Mouse (Mus musculus): Measurements from ENCODE around the gene Slc25a5. TPM values are rescaled to one million over a fixed set of nuclear protein-coding genes. Genes with fewer than 3 reads are reported as not detected.
A peak's percentile ranks its signal among the peaks of the same experiment; 100 is the strongest.

Slc25a5 gene
- 626 and 628 TPM in 2 replicates for polyA plus RNA-seq (2014; fragmentation: Nextera tagmentation; extraction: Ambion mirVana)

- Histone ChIP-seq H3K9ac (ENCODE audit: low read length) (peak within 1 kb of the TSS; percentile 67), H3K27ac (replicated peaks; ENCODE audit: low read depth, low read length) (peak within 1 kb of the TSS; percentile 72; the same call in 1 of the 2 replicates), H3K4me1 (ENCODE audit: control insufficient read depth, insufficient read depth, low read length) (no peaks in the 10 kb centered on the region), H3K4me3 (ENCODE audit: low read depth, low read length) (peak within 1 kb of the TSS; percentile 54), H3K4me2 (ENCODE audit: low read depth, severe bottlenecking) (peak within 1 kb of the TSS; percentile 46), H3K27me3 (ENCODE audit: control insufficient read depth, insufficient read depth, low read length) (no peaks in the 10 kb centered on the region), H3K9me3 (ENCODE audit: control insufficient read depth, low read length) (no peaks in the 10 kb centered on the region), H3K36me3 (ENCODE audit: control insufficient read depth, insufficient read depth, low read length) (no peaks in the 10 kb centered on the region)
- DNase-seq (ENCODE audit: low spot score) (peak; percentile 80), ATAC-seq (ENCODE audit: insufficient number of reproducible peaks, low FRiP score, low TSS enrichment, low read depth) (peak; percentile 92)
- WGBS = 21% methylated on average over 41 of the region's 41 CpGs
Observed at GRCm38 (mm10) chrX:36795424-36796162, at the start of gene Slc25a5. Slc25a5 (plus strand) TSS chrX:36795651.

GRCm38 (mm10) chrX:36746789-36747188 is 48.7 kb upstream of the Slc25a5 start:
- Histone ChIP-seq H3K4me2 (ENCODE audit: low read depth, severe bottlenecking) (no peak overlapping the region), H3K27me3 (ENCODE audit: control insufficient read depth, insufficient read depth, low read length) (no peaks in the 10 kb centered on the region), H3K9ac (ENCODE audit: low read length) (no peak overlapping the region), H3K9me3 (ENCODE audit: control insufficient read depth, low read length) (no peaks in the 10 kb centered on the region), H3K4me3 (ENCODE audit: low read depth, low read length) (no peak overlapping the region), H3K4me1 (ENCODE audit: control insufficient read depth, insufficient read depth, low read length) (no peaks in the 10 kb centered on the region), H3K36me3 (ENCODE audit: control insufficient read depth, insufficient read depth, low read length) (no peaks in the 10 kb centered on the region), H3K27ac (replicated peaks; ENCODE audit: low read depth, low read length) (no peak overlapping the region)
- DNase-seq (ENCODE audit: low spot score) = no peak
- WGBS = 90% methylated on average over 8 of the region's 8 CpGs
- no peak for ATAC-seq (ENCODE audit: insufficient number of reproducible peaks, low FRiP score, low TSS enrichment, low read depth)

- H3K9ac ChIP-seq (ENCODE audit: low read length) = no peak overlapping the region
- no peak overlapping the region for H3K4me2 ChIP-seq (ENCODE audit: low read depth, severe bottlenecking)
- ATAC-seq (ENCODE audit: insufficient number of reproducible peaks, low FRiP score, low TSS enrichment, low read depth) = no peak
- WGBS = 71% methylated on average over 3 of the region's 3 CpGs
- no peaks in the 10 kb centered on the region for H3K36me3 ChIP-seq (ENCODE audit: control insufficient read depth, insufficient read depth, low read length)
- no peak for DNase-seq (ENCODE audit: low spot score)
- no peaks in the 10 kb centered on the region for H3K4me1 ChIP-seq (ENCODE audit: control insufficient read depth, insufficient read depth, low read length)
- H3K4me3 ChIP-seq (ENCODE audit: low read depth, low read length) = no peak overlapping the region
- H3K27me3 ChIP-seq (ENCODE audit: control insufficient read depth, insufficient read depth, low read length) = no peaks in the 10 kb centered on the region
- H3K9me3 ChIP-seq (ENCODE audit: control insufficient read depth, low read length) = no peaks in the 10 kb centered on the region
- H3K27ac ChIP-seq (replicated peaks; ENCODE audit: low read depth, low read length) = no peak overlapping the region
Observed at GRCm38 (mm10) chrX:36748573-36748972, 46.9 kb upstream of the Slc25a5 start.

- no peak for DNase-seq (ENCODE audit: low spot score)
- Histone ChIP-seq H3K4me3 (ENCODE audit: low read depth, low read length) (no peak overlapping the region), H3K36me3 (ENCODE audit: control insufficient read depth, insufficient read depth, low read length) (no peaks in the 10 kb centered on the region), H3K9me3 (ENCODE audit: control insufficient read depth, low read length) (no peaks in the 10 kb centered on the region), H3K9ac (ENCODE audit: low read length) (no peak overlapping the region), H3K4me1 (ENCODE audit: control insufficient read depth, insufficient read depth, low read length) (no peaks in the 10 kb centered on the region), H3K4me2 (ENCODE audit: low read depth, severe bottlenecking) (no peak overlapping the region), H3K27me3 (ENCODE audit: control insufficient read depth, insufficient read depth, low read length) (no peaks in the 10 kb centered on the region), H3K27ac (replicated peaks; ENCODE audit: low read depth, low read length) (no peak overlapping the region)
- WGBS = 80% methylated on average over 6 of the region's 6 CpGs
- ATAC-seq (ENCODE audit: insufficient number of reproducible peaks, low FRiP score, low TSS enrichment, low read depth) = no peak
Observed at GRCm38 (mm10) chrX:36749281-36749785, 46.1 kb upstream of the Slc25a5 start.

- Histone ChIP-seq H3K4me1 (ENCODE audit: control insufficient read depth, insufficient read depth, low read length) (no peaks in the 10 kb centered on the region), H3K27me3 (ENCODE audit: control insufficient read depth, insufficient read depth, low read length) (no peaks in the 10 kb centered on the region), H3K4me3 (ENCODE audit: low read depth, low read length) (no peak overlapping the region), H3K27ac (replicated peaks; ENCODE audit: low read depth, low read length) (no peak overlapping the region), H3K9me3 (ENCODE audit: control insufficient read depth, low read length) (no peaks in the 10 kb centered on the region), H3K4me2 (ENCODE audit: low read depth, severe bottlenecking) (no peak overlapping the region), H3K9ac (ENCODE audit: low read length) (no peak overlapping the region), H3K36me3 (ENCODE audit: control insufficient read depth, insufficient read depth, low read length) (no peaks in the 10 kb centered on the region)
- no peak for ATAC-seq (ENCODE audit: insufficient number of reproducible peaks, low FRiP score, low TSS enrichment, low read depth)
- 82% methylated on average over 1 of the region's 1 CpGs for WGBS
- no peak for DNase-seq (ENCODE audit: low spot score)
Observed at GRCm38 (mm10) chrX:36750591-36750990, 44.9 kb upstream of the Slc25a5 start.

GRCm38 (mm10) chrX:36752586-36752985 is 42.9 kb upstream of the Slc25a5 start:
- H3K27ac ChIP-seq (replicated peaks; ENCODE audit: low read depth, low read length) = no peak overlapping the region
- ATAC-seq (ENCODE audit: insufficient number of reproducible peaks, low FRiP score, low TSS enrichment, low read depth) = no peak
- H3K9me3 ChIP-seq (ENCODE audit: control insufficient read depth, low read length) = no peaks in the 10 kb centered on the region
- H3K4me3 ChIP-seq (ENCODE audit: low read depth, low read length) = no peak overlapping the region
- no peaks in the 10 kb centered on the region for H3K27me3 ChIP-seq (ENCODE audit: control insufficient read depth, insufficient read depth, low read length)
- no peaks in the 10 kb centered on the region for H3K36me3 ChIP-seq (ENCODE audit: control insufficient read depth, insufficient read depth, low read length)
- no peak for DNase-seq (ENCODE audit: low spot score)
- no peak overlapping the region for H3K9ac ChIP-seq (ENCODE audit: low read length)
- H3K4me1 ChIP-seq (ENCODE audit: control insufficient read depth, insufficient read depth, low read length) = no peaks in the 10 kb centered on the region
- no peak overlapping the region for H3K4me2 ChIP-seq (ENCODE audit: low read depth, severe bottlenecking)
- WGBS = 92% methylated on average over 3 of the region's 3 CpGs

GRCm38 (mm10) chrX:36757796-36758472 is 37.5 kb upstream of the Slc25a5 start:
- no peak overlapping the region for H3K4me2 ChIP-seq (ENCODE audit: low read depth, severe bottlenecking)
- no peaks in the 10 kb centered on the region for H3K4me1 ChIP-seq (ENCODE audit: control insufficient read depth, insufficient read depth, low read length)
- H3K4me3 ChIP-seq (ENCODE audit: low read depth, low read length) = no peak overlapping the region
- ATAC-seq (ENCODE audit: insufficient number of reproducible peaks, low FRiP score, low TSS enrichment, low read depth) (no peak), DNase-seq (ENCODE audit: low spot score) (no peak)
- H3K9ac ChIP-seq (ENCODE audit: low read length) = no peak overlapping the region
- no peak overlapping the region for H3K27ac ChIP-seq (replicated peaks; ENCODE audit: low read depth, low read length)
- no peaks in the 10 kb centered on the region for H3K9me3 ChIP-seq (ENCODE audit: control insufficient read depth, low read length)
- no peaks in the 10 kb centered on the region for H3K27me3 ChIP-seq (ENCODE audit: control insufficient read depth, insufficient read depth, low read length)
- no peaks in the 10 kb centered on the region for H3K36me3 ChIP-seq (ENCODE audit: control insufficient read depth, insufficient read depth, low read length)
- whole genome bisulfite sequencing = 77% methylated on average over 7 of the region's 7 CpGs

- Histone ChIP-seq H3K27me3 (ENCODE audit: control insufficient read depth, insufficient read depth, low read length) (no peaks in the 10 kb centered on the region), H3K4me2 (ENCODE audit: low read depth, severe bottlenecking) (no peak overlapping the region), H3K9ac (ENCODE audit: low read length) (no peak overlapping the region), H3K27ac (replicated peaks; ENCODE audit: low read depth, low read length) (no peak overlapping the region), H3K36me3 (ENCODE audit: control insufficient read depth, insufficient read depth, low read length) (no peaks in the 10 kb centered on the region), H3K4me1 (ENCODE audit: control insufficient read depth, insufficient read depth, low read length) (no peaks in the 10 kb centered on the region), H3K4me3 (ENCODE audit: low read depth, low read length) (no peak overlapping the region), H3K9me3 (ENCODE audit: control insufficient read depth, low read length) (no peaks in the 10 kb centered on the region)
- DNase-seq (ENCODE audit: low spot score) (no peak), ATAC-seq (ENCODE audit: insufficient number of reproducible peaks, low FRiP score, low TSS enrichment, low read depth) (no peak)
- WGBS = 69% methylated on average over 6 of the region's 6 CpGs
Observed at GRCm38 (mm10) chrX:36758566-36758965, 36.9 kb upstream of the Slc25a5 start.
